Mouse (Mus musculus) urinary bladder, postnatal 14 days (tissue): ENCODE results near the gene Heatr5a.

Source experiments
- DNase-seq: peaks from one replicate; pipeline ENCODE4 v3.0.0; 2021; ENCODE audit warnings: low spot score

Gene Heatr5a

GRCm38 (mm10) chr12:51970352-51971069, 610 bp downstream of the Heatr5a start:
- DNase-seq, result peak; percentile 27

GRCm38 (mm10) chr12:51969876-51970275, 1.2 kb downstream of the Heatr5a start:
- DNase-seq, result no peak

GRCm38 (mm10) chr12:51969092-51969491, 2.0 kb downstream of the Heatr5a start:
- DNase-seq, result no peak

- no peak for DNase-seq
Measured at GRCm38 (mm10) chr12:51967915-51968595, 3.1 kb downstream of the Heatr5a start.

- no peak for DNase-seq
Measured at GRCm38 (mm10) chr12:51957626-51958025, 13.5 kb downstream of the Heatr5a start.

GRCm38 (mm10) chr12:51952309-51952708, 18.8 kb downstream of the Heatr5a start:
- no peak for DNase-seq

- DNase-seq, result no peak
Measured at GRCm38 (mm10) chr12:51947498-51947945, 23.6 kb downstream of the Heatr5a start.

GRCm38 (mm10) chr12:51945331-51945730, 25.8 kb downstream of the Heatr5a start:
- no peak for DNase-seq

- no peak for DNase-seq
Measured at GRCm38 (mm10) chr12:51939848-51940247, 31.3 kb downstream of the Heatr5a start.

- no peak for DNase-seq
Measured at GRCm38 (mm10) chr12:51937938-51938337, 33.2 kb downstream of the Heatr5a start.

GRCm38 (mm10) chr12:51929630-51930029, 41.5 kb downstream of the Heatr5a start:
- no peak for DNase-seq

GRCm38 (mm10) chr12:51917191-51917590, 53.9 kb downstream of the Heatr5a start:
- no peak for DNase-seq

GRCm38 (mm10) chr12:51914903-51915670, 56.0 kb downstream of the Heatr5a start:
- DNase-seq, result peak; percentile 54

- DNase-seq, result no peak
Measured at GRCm38 (mm10) chr12:51909202-51909601, 61.9 kb downstream of the Heatr5a start.

- DNase-seq, result no peak
Measured at GRCm38 (mm10) chr12:51907543-51907942, 63.6 kb downstream of the Heatr5a start.

- DNase-seq, result no peak
Measured at GRCm38 (mm10) chr12:51900551-51900950, 70.6 kb downstream of the Heatr5a start.

- DNase-seq, result no peak
Measured at GRCm38 (mm10) chr12:51896901-51897300, 74.2 kb downstream of the Heatr5a start.

GRCm38 (mm10) chr12:51888609-51889008, 82.5 kb downstream of the Heatr5a start:
- no peak for DNase-seq

GRCm38 (mm10) chr12:51887301-51888290, 83.5 kb downstream of the Heatr5a start:
- DNase-seq, result peak; percentile 26

GRCm38 (mm10) chr12:51886369-51886768, 84.8 kb downstream of the Heatr5a start:
- no peak for DNase-seq

GRCm38 (mm10) chr12:51884801-51885200, 86.3 kb downstream of the Heatr5a start:
- DNase-seq, result no peak
